Mouse (Mus musculus): Measurements from ENCODE around the gene Unc119. TPM values are rescaled to one million over a fixed set of nuclear protein-coding genes. Genes with fewer than 3 reads are reported as not detected.

Gene Unc119
- polyA plus RNA-seq, 2 experiments, result 20.9 to 33.5 TPM

DNA sequence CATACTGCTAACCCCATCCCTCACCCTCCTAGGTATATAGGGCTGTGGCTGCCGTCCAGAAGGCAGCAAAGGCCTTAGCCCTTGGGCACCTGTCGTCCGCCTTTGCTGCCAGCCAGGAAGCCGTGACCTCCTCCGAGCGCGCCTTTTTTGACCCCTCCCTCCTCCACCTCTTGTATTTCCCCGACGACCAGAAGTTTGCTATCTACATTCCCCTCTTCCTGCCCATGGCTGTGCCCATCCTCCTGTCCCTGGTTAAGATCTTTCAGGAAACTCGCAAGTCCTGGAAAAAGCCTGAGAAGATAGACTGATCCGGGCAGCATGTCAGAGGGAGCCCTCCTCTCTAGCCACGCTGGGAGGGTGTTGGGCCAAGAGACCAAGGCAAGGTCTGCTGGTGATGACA, 1.6 kb upstream of the Unc119 start:
- peaks cover 28 to 33% of the 10 kb centered on the region in 2 experiments for H3K4me1 ChIP-seq (replicated peaks; ENCODE audit: control insufficient read depth in 2 of 2, insufficient read depth in 2 of 2, low read length in 1 of 2)
- no peaks in the 10 kb centered on the region; the same call in 1 of the 2 replicates for H3K36me3 ChIP-seq (replicated peaks; ENCODE audit: control insufficient read depth, insufficient read depth, low read depth)
- H3K27me3 ChIP-seq (ENCODE audit: control insufficient read depth, insufficient read depth, low read length), result no peaks in the 10 kb centered on the region
- WGBS (ENCODE audit: insufficient replicate concordance), result 74% methylated on average over 12 of the region's 12 CpGs
- no peaks in the 10 kb centered on the region for H3K9me3 ChIP-seq (ENCODE audit: control insufficient read depth, low read length)
- no peak for DNase-seq (ENCODE audit: low read depth in 3 of 3, low spot score in 3 of 3)
- ATAC-seq (ENCODE audit: insufficient read depth), result no peak
- H3K27ac ChIP-seq, result no peak overlapping the region
- no peak overlapping the region for H3K4me3 ChIP-seq (ENCODE audit: insufficient read depth in 1 of 2, low read depth in 2 of 2, low read length in 2 of 2)
- TF ChIP-seq CTCF (IDR thresholded peaks at IDR 0.05; ENCODE audit: low read depth), result no peak
- no peak for TF ChIP-seq EP300 (IDR thresholded peaks at IDR 0.05; ENCODE audit: low read depth)
- no peak overlapping the region for H3K9ac ChIP-seq (replicated peaks)
- H3K4me2 ChIP-seq (ENCODE audit: low read depth), result no peak overlapping the region

GRCm38 (mm10) chr11:78344328-78344889, 1.1 kb downstream of the Unc119 start:
- peak; percentile 85 for ATAC-seq (ENCODE audit: insufficient read depth)
- peaks cover 2% of the 10 kb centered on the region; the same call in 1 of the 2 replicates for H3K36me3 ChIP-seq (replicated peaks; ENCODE audit: control insufficient read depth, insufficient read depth, low read depth)
- H3K9ac ChIP-seq (replicated peaks), result peak overlapping the region; percentile 84
- DNase-seq (ENCODE audit: low read depth in 3 of 3, low spot score in 3 of 3), result peak in 2 of 3 experiments; percentile 63 to 64
- peak overlapping the region; percentile 88 for H3K27ac ChIP-seq
- WGBS (ENCODE audit: insufficient replicate concordance), result 25% methylated on average over 6 of the region's 6 CpGs
- TF ChIP-seq CTCF (IDR thresholded peaks at IDR 0.05; ENCODE audit: low read depth), result no peak
- peak; percentile 58 for TF ChIP-seq EP300 (IDR thresholded peaks at IDR 0.05; ENCODE audit: low read depth)
- H3K4me1 ChIP-seq (replicated peaks; ENCODE audit: control insufficient read depth in 2 of 2, insufficient read depth in 2 of 2, low read length in 1 of 2), result peaks cover 28 to 35% of the 10 kb centered on the region in 2 experiments
- no peaks in the 10 kb centered on the region for H3K9me3 ChIP-seq (ENCODE audit: control insufficient read depth, low read length)
- no peaks in the 10 kb centered on the region for H3K27me3 ChIP-seq (ENCODE audit: control insufficient read depth, insufficient read depth, low read length)
- H3K4me2 ChIP-seq (ENCODE audit: low read depth), result peak overlapping the region; percentile 97
- H3K4me3 ChIP-seq (ENCODE audit: insufficient read depth in 1 of 2, low read depth in 2 of 2, low read length in 2 of 2), result peak overlapping the region; percentile 56 to 82

DNA sequence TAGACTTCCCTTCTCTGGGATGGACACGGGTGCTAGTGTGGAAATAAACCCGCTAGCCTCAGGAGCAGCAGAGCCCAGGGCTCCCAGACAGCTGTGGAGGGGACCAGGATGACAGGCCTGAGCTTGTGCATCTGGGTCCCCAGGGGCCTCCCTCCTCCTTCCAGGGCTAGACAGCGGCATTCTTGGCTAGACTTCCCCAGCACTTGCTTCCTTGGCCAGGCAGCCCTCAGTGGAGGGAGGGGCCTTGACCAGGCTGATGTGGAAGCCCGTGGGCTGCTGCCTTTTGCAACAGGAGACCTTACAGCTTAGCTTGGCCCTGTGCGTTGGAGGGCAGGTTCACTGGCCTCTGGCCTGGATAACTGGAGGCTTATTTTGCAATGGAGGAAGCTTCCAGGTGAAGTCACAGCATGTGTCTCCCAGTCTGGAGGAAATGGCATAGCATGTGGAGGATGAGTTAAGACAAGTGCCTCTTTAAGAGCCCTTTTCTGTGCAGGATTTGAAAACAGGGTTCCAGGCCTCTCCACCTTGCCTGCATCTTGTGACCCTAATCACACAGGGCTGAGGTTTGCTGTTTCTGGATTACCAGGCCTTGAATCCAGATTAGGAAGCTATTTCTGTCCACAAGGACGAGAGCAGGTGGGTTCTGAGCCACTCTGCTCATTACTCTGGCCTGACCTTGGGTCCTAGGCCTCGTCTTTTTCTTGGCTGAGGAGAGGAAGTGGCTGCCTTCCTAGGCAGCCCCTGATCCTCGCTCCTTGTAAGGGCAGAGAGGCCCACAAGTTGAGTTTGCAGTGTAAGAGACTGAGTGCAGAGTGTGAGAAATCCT, 1.8 kb downstream of the Unc119 start:
- TF ChIP-seq CTCF (IDR thresholded peaks at IDR 0.05; ENCODE audit: low read depth) (no peak), EP300 (IDR thresholded peaks at IDR 0.05; ENCODE audit: low read depth) (no peak)
- DNase-seq (ENCODE audit: low read depth in 3 of 3, low spot score in 3 of 3) (no peak), ATAC-seq (ENCODE audit: insufficient read depth) (peak; percentile 40; the same call in 1 of the 2 replicates)
- Histone ChIP-seq H3K27ac (peak overlapping the region; percentile 88), H3K4me2 (ENCODE audit: low read depth) (peak overlapping the region; percentile 97), H3K36me3 (replicated peaks; ENCODE audit: control insufficient read depth, insufficient read depth, low read depth) (peaks cover 2% of the 10 kb centered on the region; the same call in 1 of the 2 replicates), H3K27me3 (ENCODE audit: control insufficient read depth, insufficient read depth, low read length) (no peaks in the 10 kb centered on the region), H3K9me3 (ENCODE audit: control insufficient read depth, low read length) (no peaks in the 10 kb centered on the region), H3K9ac (replicated peaks) (peak overlapping the region; percentile 49), H3K4me3 (ENCODE audit: insufficient read depth in 1 of 2, low read depth in 2 of 2, low read length in 2 of 2) (peak overlapping the region; percentile 12 to 82), H3K4me1 (replicated peaks; ENCODE audit: control insufficient read depth in 2 of 2, insufficient read depth in 2 of 2, low read length in 1 of 2) (peaks cover 28 to 38% of the 10 kb centered on the region in 2 experiments)
- 14% methylated on average over 8 of the region's 8 CpGs for WGBS (ENCODE audit: insufficient replicate concordance)

DNA sequence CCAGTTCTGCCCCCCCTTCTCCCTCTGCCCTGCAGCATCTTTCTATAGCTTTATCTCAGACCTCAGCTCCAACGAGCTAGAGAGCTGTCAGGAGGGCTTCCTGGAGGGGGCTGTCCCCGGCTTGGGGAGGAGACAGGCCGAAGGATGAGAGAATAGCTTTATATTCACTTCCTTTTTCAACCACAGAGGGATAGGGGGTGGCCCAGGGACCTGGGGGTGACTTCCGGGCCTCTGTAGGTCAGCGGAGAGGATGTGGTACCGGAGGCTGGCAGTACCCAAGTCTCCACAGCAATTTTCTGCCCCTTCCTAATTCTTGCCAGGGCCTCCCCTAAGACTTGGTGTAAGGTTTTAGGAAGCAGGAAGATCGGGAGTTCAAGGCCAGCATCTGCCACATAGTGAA, 2.5 kb downstream of the Unc119 start:
- 16% methylated on average over 7 of the region's 7 CpGs for WGBS (ENCODE audit: insufficient replicate concordance)
- peak overlapping the region; percentile 88 for H3K27ac ChIP-seq
- H3K4me2 ChIP-seq (ENCODE audit: low read depth), result peak overlapping the region; percentile 97
- H3K27me3 ChIP-seq (ENCODE audit: control insufficient read depth, insufficient read depth, low read length), result no peaks in the 10 kb centered on the region
- peaks cover 28 to 40% of the 10 kb centered on the region in 2 experiments for H3K4me1 ChIP-seq (replicated peaks; ENCODE audit: control insufficient read depth in 2 of 2, insufficient read depth in 2 of 2, low read length in 1 of 2)
- H3K9ac ChIP-seq (replicated peaks), result no peak overlapping the region
- ATAC-seq (ENCODE audit: insufficient read depth), result no peak
- H3K4me3 ChIP-seq (ENCODE audit: insufficient read depth in 1 of 2, low read depth in 2 of 2, low read length in 2 of 2), result peak overlapping the region in 1 of 2 experiments; percentile 12; a peak in 1 of 4 replicates
- no peak for TF ChIP-seq EP300 (IDR thresholded peaks at IDR 0.05; ENCODE audit: low read depth)
- TF ChIP-seq CTCF (IDR thresholded peaks at IDR 0.05; ENCODE audit: low read depth), result no peak
- no peak for DNase-seq (ENCODE audit: low read depth in 3 of 3, low spot score in 3 of 3)
- H3K9me3 ChIP-seq (ENCODE audit: control insufficient read depth, low read length), result no peaks in the 10 kb centered on the region
- H3K36me3 ChIP-seq (replicated peaks; ENCODE audit: control insufficient read depth, insufficient read depth, low read depth), result peaks cover 2% of the 10 kb centered on the region; the same call in 1 of the 2 replicates
